Mouse (Mus musculus) heart, postnatal 0 days (tissue): Measurements from ENCODE around the gene Pabpc4. TPM values are rescaled to one million over a fixed set of nuclear protein-coding genes. Genes with fewer than 3 reads are reported as not detected.
"Not testable (repeated sequence)": the region's sequence is repeated elsewhere in the genome, so short reads cannot be mapped to it uniquely, and the experiment has no call there.

ENCODE experiments used
- ATAC-seq: fragments of 200-750 bp; cut with Nextera tagmentation; 2 replicates; pipeline ENCODE4 v1.8.0; 2017; ENCODE audit warnings: low read depth, moderate number of reproducible peaks, moderate library complexity; ENCODE audit not compliant: insufficient read depth
- DNase-seq: peaks from one replicate; pipeline ENCODE4 v3.0.0-alpha.2; 2016; ENCODE audit warnings: low spot score
- H3K27ac ChIP-seq: fragments of 300-500 bp; sonication (generic); 2 replicates; pipeline ENCODE4 v1.5.1; 2014; ENCODE audit warnings: low read depth, mild to moderate bottlenecking
- H3K27me3 ChIP-seq: fragments of 300-500 bp; sonication (generic); 2 replicates; pipeline ENCODE4 v1.6.1; 2014; ENCODE audit warnings: low read length, mixed read lengths; ENCODE audit not compliant: control insufficient read depth, insufficient read depth
- H3K36me3 ChIP-seq: fragments of 300-500 bp; sonication (generic); replicated peaks from 2 replicates; pipeline ENCODE4 v1.6.1; 2014; ENCODE audit warnings: low read length, mixed read lengths; ENCODE audit not compliant: control insufficient read depth, insufficient read depth
- H3K4me1 ChIP-seq: fragments of 300-500 bp; sonication (generic); 2 replicates; pipeline ENCODE4 v1.6.1; 2014; ENCODE audit warnings: antibody characterized with exemption; ENCODE audit not compliant: control insufficient read depth, insufficient read depth
- H3K4me2 ChIP-seq: fragments of 300-500 bp; sonication (generic); 2 replicates; pipeline ENCODE4 v1.6.1; 2014; ENCODE audit warnings: low read depth, mild to moderate bottlenecking, low read length, moderate library complexity
- H3K4me3 ChIP-seq: fragments of 300-500 bp; sonication (generic); 2 replicates; pipeline ENCODE4 v1.5.1; 2014; ENCODE audit warnings: low read depth, low read length
- H3K9ac ChIP-seq: fragments of 300-500 bp; sonication (generic); replicated peaks from 2 replicates; pipeline ENCODE4 v1.6.1; 2014; ENCODE audit warnings: low read depth, low read length, mixed read lengths
- H3K9me3 ChIP-seq: fragments of 300-500 bp; sonication (generic); replicated peaks from 2 replicates; pipeline ENCODE4 v1.6.1; 2016; ENCODE audit warnings: low read length; ENCODE audit not compliant: control insufficient read depth
- CTCF ChIP-seq: IDR thresholded peaks from 2 replicates; pipeline ENCODE4 v1.5.1; 2016; ENCODE audit warnings: antibody characterized with exemption, control low read depth, low read depth
- EP300 ChIP-seq: IDR thresholded peaks from 2 replicates; pipeline ENCODE4 v1.6.1; 2016; ENCODE audit warnings: antibody characterized with exemption, low read depth
- WGBS: fragments of 180-500 bp; shearing (Covaris S2); extraction: QIAGEN DNeasy Blood & Tissue Kit; methylation state at CpG from one replicate; pipeline ENCODE4 v1.1.7; 2014; 5-methylcytosine and 5-hydroxymethylcytosine counted together
- polyA plus RNA-seq: library from polyadenylated mRNA; unstranded; fragments of >200 nt; fragmentation: Nextera tagmentation; extraction: Ambion mirVana; gene quantifications from 2 replicates; pipeline ENCODE4 v1.2.1, GENCODE M21; 2015
- total RNA-seq: library from RNA; depleted of rRNA; stranded (reverse); fragments of >200 nt; gene quantifications from 2 replicates; pipeline ENCODE4 v1.2.3, GENCODE M21; 2014; ENCODE audit warnings: low replicate concordance

Gene Pabpc4
- total and polyA plus RNA-seq, 2 experiments from 2014 or later: 55.3 to 350 TPM

- no peak for TF ChIP-seq EP300
- no peaks in the 10 kb centered on the region for H3K36me3 ChIP-seq
- H3K9ac ChIP-seq: no peak within 1 kb of the TSS
- peaks cover 15% of the 10 kb centered on the region; the same call in 1 of the 2 replicates for H3K27me3 ChIP-seq
- WGBS: 16% methylated on average over 13 of the region's 13 CpGs
- H3K4me1 ChIP-seq: peaks cover 5% of the 10 kb centered on the region; the same call in 1 of the 2 replicates
- no peak within 1 kb of the TSS for H3K27ac ChIP-seq
- H3K9me3 ChIP-seq: no peaks in the 10 kb centered on the region
- no peak for ATAC-seq
- no peak for DNase-seq
- peak within 1 kb of the TSS; percentile 19 for H3K4me3 ChIP-seq
- H3K4me2 ChIP-seq: peak within 1 kb of the TSS; percentile 30
Measured at GRCm38 (mm10) chr4:123323534-123323933, 61.4 kb downstream of the Pabpc4 start, which contains the start of gene Oxct2a. Gene Oxct2a (minus strand): TSS chr4:123323634.

- no peaks in the 10 kb centered on the region for H3K36me3 ChIP-seq
- peak; percentile 19; the same call in 1 of the 2 replicates for ATAC-seq
- DNase-seq: no peak
Measured at GRCm38 (mm10) chr4:123326087-123326486, 63.9 kb downstream of the Pabpc4 start.

GRCm38 (mm10) chr4:123327630-123328029 lies 65.5 kb downstream of the Pabpc4 start:
- H3K4me2 ChIP-seq: no peak overlapping the region
- no peak overlapping the region for H3K4me3 ChIP-seq
- DNase-seq: peak; percentile 56
- TF ChIP-seq CTCF (no peak), EP300 (no peak)
- no peak overlapping the region for H3K27ac ChIP-seq
- no peak overlapping the region for H3K9ac ChIP-seq
- peaks cover 5% of the 10 kb centered on the region; the same call in 1 of the 2 replicates for H3K4me1 ChIP-seq
- H3K36me3 ChIP-seq: no peaks in the 10 kb centered on the region
- H3K27me3 ChIP-seq: peaks cover 10% of the 10 kb centered on the region; the same call in 1 of the 2 replicates
- H3K9me3 ChIP-seq: no peaks in the 10 kb centered on the region
- 42% methylated on average over 3 of the region's 3 CpGs for WGBS
- peak; percentile 53; the same call in 1 of the 2 replicates for ATAC-seq

More at GRCm38 (mm10) chr4:123326087-123326486, 63.9 kb downstream of the Pabpc4 start:
- H3K27me3 ChIP-seq: peaks cover 15% of the 10 kb centered on the region; the same call in 1 of the 2 replicates
- no peaks in the 10 kb centered on the region for H3K9me3 ChIP-seq
- no peak overlapping the region for H3K9ac ChIP-seq
- H3K27ac ChIP-seq: no peak overlapping the region
- no peak overlapping the region for H3K4me3 ChIP-seq
- peaks cover 5% of the 10 kb centered on the region; the same call in 1 of the 2 replicates for H3K4me1 ChIP-seq
- TF ChIP-seq EP300 (no peak), CTCF (no peak)
- H3K4me2 ChIP-seq: no peak overlapping the region
- 55% methylated on average over 3 of the region's 3 CpGs for WGBS

- H3K27me3 ChIP-seq: no peaks in the 10 kb centered on the region
- 65% methylated on average over 6 of the region's 6 CpGs for WGBS
- TF ChIP-seq EP300 (no peak), CTCF (no peak)
- ATAC-seq: no peak
- H3K9ac ChIP-seq: no peak overlapping the region
- no peak for DNase-seq
- no peak overlapping the region for H3K27ac ChIP-seq
- H3K4me1 ChIP-seq: peaks cover 5% of the 10 kb centered on the region; the same call in 1 of the 2 replicates
- H3K4me3 ChIP-seq: no peak overlapping the region
- no peaks in the 10 kb centered on the region for H3K36me3 ChIP-seq
- H3K4me2 ChIP-seq: no peak overlapping the region
- H3K9me3 ChIP-seq: no peaks in the 10 kb centered on the region
Measured at GRCm38 (mm10) chr4:123328946-123329345, 66.8 kb downstream of the Pabpc4 start.

GRCm38 (mm10) chr4:123331326-123331725 lies 69.2 kb downstream of the Pabpc4 start:
- Histone ChIP-seq H3K9me3 (no peaks in the 10 kb centered on the region), H3K4me1 (0 out of 2 replicates have a peak, but pooled peaks cover under 1% of the 10 kb centered on the region), H3K9ac (no peak overlapping the region), H3K4me3 (no peak overlapping the region), H3K36me3 (no peaks in the 10 kb centered on the region), H3K4me2 (no peak overlapping the region), H3K27me3 (peaks cover 2% of the 10 kb centered on the region; the same call in 1 of the 2 replicates), H3K27ac (no peak overlapping the region)
- TF ChIP-seq EP300 (no peak), CTCF (no peak)
- no peak for DNase-seq
- WGBS: 53% methylated on average over 5 of the region's 5 CpGs
- no peak for ATAC-seq

GRCm38 (mm10) chr4:123331961-123332360 lies 69.8 kb downstream of the Pabpc4 start:
- not testable (repeated sequence) for DNase-seq

More at GRCm38 (mm10) chr4:123331961-123332360, 69.8 kb downstream of the Pabpc4 start:
- H3K9me3 ChIP-seq, H3K36me3 ChIP-seq, ATAC-seq, H3K4me3 ChIP-seq, H3K4me1 ChIP-seq, H3K27me3 ChIP-seq, H3K4me2 ChIP-seq, H3K27ac ChIP-seq, H3K9ac ChIP-seq: not testable (repeated sequence)
- WGBS: 79% methylated on average over 1 of the region's 1 CpGs
